Mouse (Mus musculus) olfactory bulb, adult 2 months (tissue): ENCODE results near the gene Slain2.

ENCODE experiments used
- CTCF ChIP-seq: fragments of 200-500 bp; IDR thresholded peaks from 2 replicates; pipeline ENCODE4 v1.5.1; 2012; ENCODE audit warnings: low read depth, mild to moderate bottlenecking, low read length, moderate library complexity; ENCODE audit not compliant: insufficient read depth
- POLR2A ChIP-seq: fragments of 200-500 bp; IDR thresholded peaks from 2 replicates; pipeline ENCODE4 v1.6.1; 2012; ENCODE audit warnings: mild to moderate bottlenecking, low read depth, low read length, moderate library complexity; ENCODE audit not compliant: insufficient read depth

DNA sequence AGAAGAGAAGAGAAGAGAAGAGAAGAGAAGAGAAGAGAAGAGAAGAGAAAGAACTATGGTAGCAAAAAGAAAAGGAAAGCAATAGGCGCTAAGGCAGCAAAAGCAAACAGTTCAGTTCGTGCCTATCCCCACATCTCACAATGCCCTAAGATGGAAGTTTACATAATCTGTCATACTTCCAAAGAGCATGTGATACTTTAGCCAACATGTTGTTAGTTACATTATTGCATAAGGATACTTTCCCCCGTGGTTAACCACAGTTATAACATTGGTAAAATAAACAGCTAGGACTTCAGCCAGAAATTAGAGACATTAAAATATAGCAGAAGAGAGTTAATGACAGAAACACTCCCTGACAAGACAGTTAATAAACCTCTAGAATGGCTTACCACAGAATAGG lies 30.4 kb upstream of the Slain2 start:
- TF ChIP-seq POLR2A (no peak), CTCF (no peak)
